Mouse (Mus musculus) spleen, adult 12 weeks (tissue): ENCODE data around the gene Gm17581.
A peak's percentile ranks its signal among the peaks of the same experiment; 100 is the strongest.
"Not testable (repeated sequence)": the region's sequence is repeated elsewhere in the genome, so short reads cannot be mapped to it uniquely, and the experiment has no call there.

Experiments
- DNase-seq: peaks from one replicate; pipeline ENCODE4 v3.0.0; 2022; ENCODE audit warnings: low spot score

Gene Gm17581

DNA sequence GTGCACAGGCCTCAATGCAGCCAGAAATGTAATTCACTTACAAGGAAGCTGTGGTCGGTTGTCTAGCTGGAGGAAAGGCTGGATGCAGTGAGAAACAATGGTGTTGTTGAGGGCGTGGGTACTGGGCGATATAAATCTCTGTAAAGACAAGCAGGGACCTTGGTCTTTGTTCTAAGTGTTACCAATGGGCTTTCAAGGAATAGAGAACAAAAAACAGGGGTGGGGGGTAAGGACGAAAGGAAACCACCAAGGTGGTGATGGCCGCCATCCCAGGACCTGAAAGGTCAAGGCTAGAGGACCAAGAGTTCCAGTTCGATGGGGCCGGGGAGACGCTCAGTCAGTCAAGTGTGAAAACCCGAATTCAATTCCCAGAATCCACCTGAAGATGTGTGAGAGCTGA, 2.1 kb upstream of the Gm17581 start:
- no peak for DNase-seq

DNA sequence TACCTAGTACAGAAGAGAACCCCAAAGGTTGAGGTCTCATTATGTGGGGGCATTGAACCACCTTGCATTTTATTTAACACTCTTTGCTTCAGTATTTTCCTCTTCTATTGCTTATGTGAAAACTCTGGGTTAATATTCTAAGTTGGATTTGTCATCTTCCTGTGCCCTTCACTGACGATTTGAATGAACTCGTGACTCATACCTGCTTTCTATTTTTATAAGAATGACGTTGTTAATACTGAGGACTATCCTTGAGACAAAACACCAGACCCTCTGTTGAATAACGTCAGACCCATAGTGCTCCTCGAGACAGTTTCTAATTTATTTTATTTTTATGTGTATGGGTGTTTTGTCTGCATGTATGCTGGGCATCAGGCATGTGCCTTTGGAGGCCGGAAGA, 1.3 kb upstream of the Gm17581 start:
- no peak for DNase-seq

DNA sequence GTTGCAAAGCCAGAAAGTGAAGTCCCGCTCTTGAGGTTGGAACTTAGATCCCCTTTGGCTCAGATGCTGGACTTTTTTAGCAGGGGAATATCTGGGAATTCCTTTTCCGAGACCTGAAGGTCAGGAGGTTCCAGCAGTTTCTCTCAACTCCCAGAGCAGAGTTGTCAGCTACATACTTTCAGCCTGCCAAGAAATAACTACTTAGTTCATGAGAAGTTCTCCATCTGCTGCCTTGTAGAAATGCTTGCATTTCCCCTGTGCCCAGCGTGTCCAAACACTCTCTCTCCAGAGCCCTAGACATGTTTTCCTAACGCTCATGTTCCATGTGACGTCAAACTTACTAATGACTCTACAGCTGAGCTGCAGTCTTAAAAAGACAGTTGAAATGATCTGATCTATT, 586 bp downstream of the Gm17581 start:
- DNase-seq = no peak

DNA sequence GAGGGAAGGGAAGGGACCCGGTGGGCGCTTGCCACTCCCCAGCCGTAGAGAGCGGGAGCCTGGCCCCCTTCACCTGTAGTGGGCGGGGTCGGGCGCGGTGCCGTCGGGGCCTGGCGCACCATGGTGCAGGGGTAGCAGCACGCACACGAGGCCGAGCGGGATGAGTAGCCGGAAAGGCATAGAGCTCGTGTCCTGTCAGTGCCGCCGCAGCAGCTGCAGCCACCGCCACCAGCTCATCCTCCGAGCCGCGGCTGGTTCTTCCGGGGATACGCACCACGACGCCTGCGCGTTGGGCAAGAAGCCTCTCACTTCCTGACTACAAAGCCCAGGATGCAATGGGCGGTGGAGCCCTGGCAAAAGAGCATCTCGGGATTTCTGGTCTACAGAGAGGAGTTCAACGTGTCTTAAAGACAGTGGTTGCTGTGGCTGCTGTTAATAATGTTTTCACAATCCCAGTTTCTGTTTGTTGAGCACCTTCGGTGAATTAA, 6.5 kb downstream of the Gm17581 start, which contains the start of gene Edem2:
TSS of gene Edem2 (minus strand) at position 318 of the 488 bp plus-strand sequence.
- DNase-seq = peak; percentile 81

DNA sequence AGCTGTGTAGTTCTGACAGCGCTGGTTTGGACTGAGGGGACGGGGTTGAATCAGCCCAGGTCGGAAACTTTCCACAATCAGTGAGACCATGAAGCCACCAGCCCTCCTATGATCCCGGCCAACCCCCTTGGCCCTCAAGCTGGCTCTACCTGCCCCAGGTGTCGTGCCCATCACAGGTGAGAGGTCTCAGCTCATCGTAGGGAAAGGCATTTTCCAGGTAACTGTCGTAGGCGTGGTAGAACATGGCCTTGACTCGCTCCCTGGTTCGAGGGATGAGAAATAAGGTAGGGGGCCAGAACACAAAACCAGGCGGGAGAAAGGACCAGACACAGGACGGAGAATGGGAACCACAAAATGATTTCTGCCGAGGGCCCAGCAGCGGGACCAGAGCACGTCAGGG, 6.9 kb downstream of the Gm17581 start:
- DNase-seq = no peak

DNA sequence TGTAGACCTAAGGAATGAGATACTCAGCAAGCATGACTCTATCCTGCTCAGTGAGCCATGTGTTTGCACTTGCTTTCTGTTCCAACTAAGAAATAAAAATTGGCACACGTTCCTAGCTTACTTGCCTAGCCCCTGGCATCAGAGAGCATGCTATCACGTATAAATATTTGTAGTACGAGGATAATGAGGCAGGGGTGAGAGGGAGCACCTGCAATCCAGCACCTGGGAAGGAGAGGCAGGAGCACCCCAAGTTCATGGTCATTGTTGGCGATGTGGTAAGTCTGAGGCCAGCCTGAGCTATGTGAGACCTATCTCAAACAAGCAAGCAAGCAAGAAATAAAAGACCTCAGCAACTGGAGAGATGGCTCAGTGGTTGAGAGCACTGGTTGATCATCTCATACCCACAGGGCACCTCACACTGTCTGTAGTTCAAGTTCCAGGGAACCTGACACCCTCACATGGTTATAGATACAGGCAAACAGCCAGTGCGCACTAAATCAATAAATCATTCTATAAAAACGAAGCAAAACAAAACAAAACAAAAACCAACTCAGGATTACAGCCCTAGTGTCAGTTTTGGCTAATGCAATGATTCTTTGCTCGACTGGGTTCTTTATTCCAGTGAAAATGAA, 7.8 kb downstream of the Gm17581 start:
- no peak for DNase-seq

DNA sequence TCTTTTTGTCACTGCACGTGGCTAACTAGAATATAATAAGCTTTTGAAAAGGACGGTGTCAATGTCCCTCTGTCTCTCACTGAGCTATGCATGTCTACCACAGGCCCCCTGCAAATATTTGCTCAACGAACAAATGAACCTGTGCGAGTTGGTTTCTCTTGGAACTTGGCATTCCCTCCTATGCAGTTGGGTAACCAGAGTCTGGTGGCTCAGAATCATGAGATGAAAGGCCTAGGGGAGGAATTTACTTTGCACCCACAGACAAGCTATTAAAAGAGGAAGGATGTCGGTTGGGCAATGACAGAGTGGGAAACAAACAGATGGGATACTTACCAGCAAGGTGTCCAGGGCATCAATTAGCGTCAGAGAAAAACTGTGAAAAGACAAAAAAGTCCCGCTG, 9.4 kb downstream of the Gm17581 start:
- DNase-seq = no peak

DNA sequence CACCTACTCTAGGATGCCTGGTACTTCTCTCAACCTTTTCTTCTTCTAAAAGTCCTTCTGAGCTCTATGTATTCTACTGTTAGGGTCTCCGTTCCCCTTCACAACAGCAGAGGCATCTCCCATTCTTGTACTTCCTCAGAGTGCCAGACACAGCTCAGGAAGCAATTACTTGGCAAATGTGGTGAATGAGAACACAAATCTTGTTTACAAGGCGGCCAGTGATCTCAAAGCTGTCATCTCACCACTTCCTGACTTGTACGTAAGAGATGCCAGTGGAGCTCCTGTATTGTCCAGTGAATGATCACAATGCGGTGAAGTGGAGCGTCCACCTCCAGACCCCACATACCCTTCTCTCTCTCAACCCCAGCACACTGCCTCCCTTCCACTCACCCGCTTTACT, 11.1 kb downstream of the Gm17581 start:
- no peak for DNase-seq

DNA sequence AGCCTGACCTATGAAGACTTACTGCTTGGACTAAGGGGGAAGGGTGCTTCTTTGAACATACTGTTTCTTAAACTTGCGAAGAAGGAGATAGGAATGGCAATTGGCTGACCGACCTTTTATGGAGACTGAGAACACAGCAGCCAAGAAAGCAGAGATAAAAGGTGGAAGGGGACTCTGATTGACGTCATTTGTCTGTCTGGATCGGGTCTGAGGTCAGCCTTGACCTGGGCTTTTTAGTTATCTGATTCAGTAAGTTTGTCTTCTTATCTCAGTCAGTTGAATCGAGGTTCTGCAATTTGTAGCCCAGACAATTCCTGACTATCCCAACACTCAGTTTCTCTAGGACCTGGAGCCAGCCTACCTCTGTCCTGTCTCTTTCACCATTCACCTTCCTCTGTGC, 11.6 kb downstream of the Gm17581 start:
- DNase-seq = no peak

DNA sequence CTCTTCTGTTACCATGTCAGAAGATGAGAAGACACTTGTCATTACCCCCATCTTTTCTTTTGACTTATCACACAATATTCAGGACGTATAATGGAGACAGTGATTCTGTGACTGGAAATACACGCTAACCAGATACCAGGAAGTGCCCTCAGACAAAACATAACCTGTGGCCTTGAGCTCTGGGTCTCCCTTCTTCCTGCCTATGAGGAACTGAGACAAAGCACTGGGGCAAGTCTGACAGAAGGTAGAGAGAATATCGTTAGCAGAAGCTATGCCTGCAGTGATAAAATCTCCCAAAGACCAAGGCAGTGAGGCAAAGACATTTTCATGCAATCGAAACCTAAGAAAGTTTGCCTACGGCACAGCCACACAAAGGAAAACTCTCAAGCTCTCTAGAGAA, 15.1 kb downstream of the Gm17581 start:
- DNase-seq = no peak

DNA sequence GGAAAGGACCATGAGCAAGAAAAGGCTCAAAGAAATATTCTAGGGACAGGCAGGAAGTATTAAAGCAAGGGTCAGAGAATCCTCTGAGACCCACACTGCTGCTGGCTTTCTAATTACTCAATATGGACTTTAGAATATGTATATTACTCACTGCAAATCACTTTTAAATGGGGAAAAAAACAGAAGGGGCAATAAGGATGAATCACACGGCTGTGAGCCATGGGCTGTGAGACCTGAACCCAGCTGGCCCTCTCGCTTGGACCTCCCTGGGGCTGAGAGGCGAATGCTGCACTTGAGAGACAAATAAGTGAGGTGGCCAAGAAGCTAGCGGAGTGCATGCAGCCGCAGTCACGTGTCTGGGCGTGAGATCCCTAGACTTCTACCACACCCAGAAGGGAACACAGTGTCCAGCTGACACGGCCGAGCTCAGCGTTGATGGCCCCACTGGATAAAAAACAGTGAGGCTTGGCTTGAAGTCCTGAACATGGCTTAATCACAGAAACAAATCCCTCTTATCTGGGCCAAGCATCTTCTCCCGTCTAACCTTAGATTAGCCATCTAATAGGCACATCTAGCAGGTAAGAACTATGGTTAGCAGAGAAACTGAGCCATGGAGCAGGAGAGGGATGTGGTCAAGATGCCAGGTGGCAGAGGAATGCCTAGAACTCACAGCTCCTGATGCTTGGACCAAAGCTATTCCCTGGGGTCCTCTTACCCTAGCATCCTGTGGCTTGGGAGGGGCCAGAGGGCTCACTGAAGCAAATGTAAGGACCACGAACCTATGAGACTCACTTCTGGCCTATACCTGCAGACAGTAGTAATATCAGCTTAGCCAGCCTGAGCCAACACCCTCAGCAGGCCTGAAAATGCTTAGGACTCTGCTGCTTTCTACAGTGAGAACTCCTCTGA, 18.3 kb downstream of the Gm17581 start:
- DNase-seq = no peak

DNA sequence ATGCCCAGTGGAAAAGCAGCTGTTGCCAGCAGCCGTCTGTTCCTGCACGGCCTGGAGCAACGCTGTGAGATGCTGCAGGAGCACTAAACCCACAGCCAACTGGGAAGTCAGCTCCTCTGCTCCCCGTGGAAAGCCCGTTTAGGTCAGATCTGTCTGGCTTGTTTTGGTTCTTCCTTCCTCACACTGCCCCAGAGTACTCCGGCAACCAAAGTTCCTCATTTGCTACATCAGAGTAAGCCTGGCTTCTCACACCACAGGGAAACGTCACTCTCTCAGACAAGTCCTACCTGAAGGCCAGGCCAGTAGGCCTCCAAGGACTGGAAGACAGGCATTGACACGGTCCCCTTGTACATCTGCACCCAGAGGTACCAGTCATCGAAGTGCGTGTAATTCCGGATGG, 25.1 kb downstream of the Gm17581 start:
- DNase-seq = no peak

DNA sequence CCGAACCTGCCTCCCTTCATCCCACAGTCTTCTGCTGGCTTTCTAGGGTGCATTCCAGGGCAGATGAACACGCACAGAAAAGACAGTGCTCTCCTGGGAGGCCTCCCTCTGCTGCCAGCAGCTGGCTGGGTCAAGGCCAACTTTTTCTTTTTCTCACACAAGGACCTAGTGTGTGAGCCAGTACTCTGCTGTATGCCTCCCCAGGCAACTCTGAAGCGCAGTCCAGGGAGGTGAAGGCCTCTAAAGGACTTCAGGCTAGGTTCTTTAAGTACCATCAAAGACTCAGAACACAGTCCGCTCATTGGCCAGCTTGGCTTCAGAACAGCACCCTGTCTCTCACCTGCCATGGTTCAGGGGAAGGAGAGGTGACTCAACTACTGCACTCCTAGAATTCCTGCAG, 28.4 kb downstream of the Gm17581 start:
- DNase-seq = no peak

DNA sequence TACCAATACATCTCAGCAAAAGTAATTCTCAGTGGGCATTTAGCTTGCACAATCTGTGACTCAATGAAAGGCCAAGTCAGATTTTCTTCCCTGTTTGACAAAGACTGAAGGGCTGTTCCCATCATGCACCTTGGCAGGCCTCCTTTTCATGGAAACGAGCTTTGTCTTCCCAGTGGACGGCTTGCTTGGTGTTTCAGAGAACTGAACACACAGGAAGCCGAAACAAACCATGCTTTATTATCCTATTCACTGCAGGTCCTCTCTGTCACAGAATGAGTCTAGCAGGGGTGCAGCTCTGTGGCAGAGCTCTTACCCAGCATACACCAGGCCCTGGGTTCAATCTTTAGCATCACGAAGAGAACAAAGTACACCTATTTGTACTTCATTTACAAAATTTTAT, 32.0 kb downstream of the Gm17581 start:
- no peak for DNase-seq

DNA sequence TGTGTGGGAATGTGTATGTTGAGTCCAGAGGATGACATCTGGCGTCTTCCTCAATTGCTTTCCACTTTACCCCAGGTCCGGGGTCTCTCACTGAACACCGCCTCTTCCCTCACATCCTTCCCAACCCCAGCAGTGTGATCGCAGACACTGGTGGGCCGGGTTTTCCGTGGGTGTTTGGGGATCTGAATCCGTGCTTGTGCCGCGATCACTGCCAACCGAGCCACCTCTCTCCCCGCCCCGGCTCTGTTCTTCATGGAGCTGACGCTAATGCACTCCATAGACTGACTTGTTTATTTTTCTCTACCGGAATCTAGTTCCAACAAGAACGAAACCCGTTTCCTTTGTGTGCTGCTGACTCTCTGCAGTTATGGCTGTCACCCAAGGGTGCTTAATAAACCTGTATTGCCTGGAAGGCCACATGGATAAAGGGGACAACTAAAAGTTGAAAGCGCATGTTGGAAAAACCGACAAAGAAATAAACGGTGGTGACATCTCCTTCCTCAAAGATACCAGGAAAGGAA, 34.2 kb downstream of the Gm17581 start:
- no peak for DNase-seq

DNA sequence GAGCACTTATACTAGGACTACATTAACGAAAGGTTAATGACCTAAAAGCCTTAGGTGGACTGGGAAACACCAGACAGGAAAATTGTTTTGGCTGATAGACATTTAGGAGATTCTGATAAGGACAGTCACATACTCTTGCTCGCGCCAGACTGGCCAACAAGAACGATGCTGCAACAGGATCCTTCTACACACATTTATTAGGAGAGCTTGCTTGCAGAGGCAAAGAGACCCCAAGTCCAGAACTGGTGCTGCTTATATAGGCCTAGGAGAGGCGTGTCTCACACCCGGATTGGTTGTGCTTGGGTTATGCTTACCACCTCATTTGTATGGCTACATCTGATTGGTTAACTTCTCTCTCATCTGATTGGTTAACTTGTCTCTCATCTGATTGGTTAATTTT, 37.2 kb downstream of the Gm17581 start:
- DNase-seq = not testable (repeated sequence)

DNA sequence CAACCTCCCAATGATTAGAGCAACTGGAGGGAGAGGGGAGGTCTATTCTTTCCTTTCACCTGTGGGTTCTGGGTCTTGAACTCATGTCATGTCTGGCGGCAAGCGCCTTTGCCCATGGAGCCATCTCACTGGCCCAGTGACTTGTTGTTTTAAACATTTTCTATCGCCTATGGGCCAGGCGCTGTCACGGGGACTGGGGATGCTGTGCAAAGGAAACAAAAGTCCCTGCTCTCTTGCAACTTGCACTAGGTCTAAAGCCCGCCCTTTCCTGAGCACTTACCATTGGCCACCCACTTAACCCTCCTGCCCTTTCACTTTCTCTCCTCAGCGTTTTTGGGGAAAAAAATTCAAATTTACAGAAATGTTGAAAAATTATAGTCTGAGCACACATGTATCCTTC, 38.8 kb downstream of the Gm17581 start:
- DNase-seq = no peak

DNA sequence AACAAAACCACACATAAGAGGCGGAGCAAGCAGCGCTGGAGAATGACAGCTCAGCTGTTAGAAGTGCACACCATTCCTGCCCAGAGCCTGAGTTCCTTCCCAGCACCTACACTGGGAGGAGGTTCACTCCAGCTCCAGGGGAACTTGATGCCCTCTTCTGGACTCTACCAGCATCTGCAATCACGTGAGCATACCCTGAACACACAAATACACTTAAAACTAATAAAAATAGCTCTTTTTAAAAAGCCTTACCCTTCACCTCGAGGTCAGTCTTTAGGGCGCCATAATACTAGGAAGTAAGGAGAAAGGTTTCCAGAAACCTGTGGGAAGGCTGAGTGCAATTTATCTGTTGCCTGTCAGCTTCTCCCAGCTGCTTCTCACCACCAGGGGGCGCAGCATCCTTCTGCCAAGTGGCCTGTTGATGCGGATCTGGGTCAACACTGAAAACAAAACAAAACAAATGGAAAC, 39.5 kb downstream of the Gm17581 start:
- peak; percentile 74 for DNase-seq

DNA sequence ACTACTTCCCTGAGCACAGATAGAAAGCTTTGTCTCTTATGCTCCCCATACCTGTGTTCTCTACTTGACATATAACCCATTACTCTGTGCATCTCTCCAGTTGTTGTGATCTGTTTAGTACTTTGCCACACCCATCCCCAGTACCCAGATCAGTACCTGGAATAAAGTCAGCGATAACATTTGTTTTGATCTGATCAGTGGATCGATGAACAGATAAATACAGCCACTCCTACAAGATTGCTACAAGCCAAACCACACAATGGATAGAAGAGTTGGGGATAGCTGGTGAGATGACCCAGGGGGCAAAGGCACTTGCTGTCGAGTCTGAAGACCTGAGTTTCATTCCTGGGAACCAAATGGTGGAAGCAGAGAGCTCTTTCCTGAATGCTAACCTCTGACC, 40.4 kb downstream of the Gm17581 start:
- no peak for DNase-seq

DNA sequence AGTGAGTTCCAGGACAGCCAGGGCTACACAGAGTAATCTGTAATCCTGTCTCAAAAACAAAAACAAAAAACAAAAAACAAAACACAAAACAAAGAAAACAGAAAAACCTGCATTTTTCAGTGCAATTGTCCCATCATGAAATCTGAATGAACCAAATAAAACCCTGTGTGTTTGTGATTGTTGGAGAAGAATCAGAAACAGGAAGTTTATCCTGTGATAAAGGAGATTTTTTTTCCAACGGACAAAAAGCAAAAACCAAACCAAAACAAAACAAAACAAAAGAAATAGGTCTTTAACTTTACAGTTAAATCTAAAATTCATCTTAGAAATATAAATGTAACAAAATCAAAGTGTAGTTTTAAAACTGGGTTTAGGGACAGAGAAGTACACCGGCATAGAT, 41.1 kb downstream of the Gm17581 start:
- no peak for DNase-seq

DNA sequence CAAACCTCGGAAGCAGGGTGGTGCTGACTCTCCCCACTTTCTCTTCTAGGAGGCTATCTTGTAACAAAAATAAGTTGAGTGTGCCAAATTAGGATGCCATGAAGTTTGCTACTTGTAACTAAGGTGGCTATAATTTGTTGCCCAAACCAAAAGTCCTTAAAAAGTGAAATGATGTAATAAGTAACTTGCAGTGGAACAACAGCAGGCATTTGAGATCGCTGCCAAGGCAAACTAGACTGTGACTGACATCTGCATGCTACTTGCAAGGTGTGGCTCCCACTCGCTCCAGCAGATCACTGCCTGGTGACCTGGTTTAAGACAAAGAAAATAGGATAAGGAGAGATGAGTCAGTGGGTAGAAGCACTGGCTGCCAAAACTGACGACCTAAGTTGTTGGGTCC, 42.5 kb downstream of the Gm17581 start:
- DNase-seq = no peak

DNA sequence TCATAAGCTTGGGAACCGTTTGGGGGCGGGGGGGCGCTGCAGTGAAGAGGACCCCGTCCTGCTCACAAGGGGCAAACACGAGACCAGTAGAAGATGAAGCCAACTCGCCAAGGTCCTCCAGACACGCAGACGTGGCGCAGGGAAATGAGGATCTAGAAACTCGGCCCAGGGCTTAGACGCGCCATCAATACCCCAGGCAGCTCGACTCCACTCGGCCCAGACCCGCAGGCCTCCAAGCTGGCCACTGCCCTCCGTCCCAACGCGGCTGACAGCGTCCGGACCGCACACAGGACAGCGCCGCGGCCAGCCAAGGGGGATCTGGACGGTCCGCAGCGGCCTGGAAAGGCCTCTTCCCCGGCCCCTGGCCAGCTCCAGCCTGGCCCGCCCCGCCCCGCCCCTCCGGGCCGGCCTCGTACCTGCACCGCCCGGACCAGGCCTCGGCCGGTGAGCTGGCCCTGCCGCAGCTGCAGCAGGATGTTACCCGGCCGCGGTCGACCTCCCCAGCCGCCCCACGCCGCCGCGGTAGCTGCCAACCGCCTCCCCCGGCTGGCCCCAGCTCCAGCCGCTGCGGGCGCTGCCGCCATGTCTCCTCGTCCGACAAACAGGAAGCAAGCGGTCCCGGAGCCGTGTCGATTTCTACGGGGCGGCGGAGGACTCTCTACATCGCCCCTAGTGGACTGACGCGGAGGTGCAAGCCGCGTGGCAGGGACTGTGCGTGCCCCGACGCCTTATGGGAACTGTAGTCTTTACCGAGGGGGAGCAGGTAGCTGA, 43.8 kb downstream of the Gm17581 start, which contains the start of gene Trpc4ap:
TSS of gene Trpc4ap (minus strand) at position 662 of the 771 bp plus-strand sequence.
- DNase-seq = peak; percentile 97
